Mouse (Mus musculus) cerebellum, postnatal 36 days (tissue): ENCODE measurements around the gene Tex10.
A peak's percentile ranks its signal among the peaks of the same experiment; 100 is the strongest.

Experiments
- DNase-seq, 2 experiments: peaks; one replicate each; pipeline ENCODE4 v3.0.0; 2021 to 2022; ENCODE audit warnings: mixed read lengths in 2 of 2

The Tex10 gene

GRCm38 (mm10) chr4:48403066-48403640 is 70.1 kb downstream of the Tex10 start:
- DNase-seq, result no peak

GRCm38 (mm10) chr4:48396949-48397348 is 76.3 kb downstream of the Tex10 start:
- no peak for DNase-seq

GRCm38 (mm10) chr4:48382506-48382905 is 90.8 kb downstream of the Tex10 start:
- no peak for DNase-seq

GRCm38 (mm10) chr4:48380940-48381339 is 92.3 kb downstream of the Tex10 start:
- peak; percentile 68 to 78 for DNase-seq
